Mouse (Mus musculus): Measurements from ENCODE around the gene Epha4. TPM values are rescaled to one million over a fixed set of nuclear protein-coding genes. Genes with fewer than 3 reads are reported as not detected.
A peak's percentile ranks its signal among the peaks of the same experiment; 100 is the strongest.

Gene Epha4
- total RNA-seq, 2 experiments from 2014 or later = 224 to 256 TPM

GRCm38 (mm10) chr1:77426956-77427355 lies 87.9 kb downstream of the Epha4 start:
- intact Hi-C loops (cut with DNase I) = no loop called here
- no peak for DNase-seq (ENCODE audit: low spot score in 2 of 2)

- no peak for DNase-seq (ENCODE audit: low spot score in 2 of 2)
- intact Hi-C loops (cut with DNase I) = no loop called here
These were observed 89.7 kb downstream of the Epha4 start for GRCm38 (mm10) chr1:77425171-77425570.

- no peak for DNase-seq (ENCODE audit: low spot score in 2 of 2)
- intact Hi-C loops (cut with DNase I) = no loop called here
These were observed 93.8 kb downstream of the Epha4 start for GRCm38 (mm10) chr1:77421081-77421480.

GRCm38 (mm10) chr1:77420348-77420747 lies 94.5 kb downstream of the Epha4 start:
- no peak for DNase-seq (ENCODE audit: low spot score in 2 of 2)
- intact Hi-C loops (cut with DNase I) = no loop called here

GRCm38 (mm10) chr1:77416872-77417271 lies 98.0 kb downstream of the Epha4 start:
- DNase-seq (ENCODE audit: low spot score in 2 of 2) = no peak
- intact Hi-C loops (cut with DNase I) = no loop called here

- intact Hi-C loops (cut with DNase I) = loop anchor here (5.0 kb wide), 1 partner anchor 99 kb away; no protein-coding TSS in a partner anchor
- DNase-seq (ENCODE audit: low spot score in 2 of 2) = no peak
These were observed 101.8 kb downstream of the Epha4 start for GRCm38 (mm10) chr1:77412871-77413669.

- peak in 1 of 2 experiments; percentile 19 for DNase-seq (ENCODE audit: low spot score in 2 of 2)
- intact Hi-C loops (cut with DNase I) = loop anchor here (5.0 kb wide), 1 partner anchor 100 kb away; no protein-coding TSS in a partner anchor
These were observed 102.6 kb downstream of the Epha4 start for GRCm38 (mm10) chr1:77412285-77412684.

GRCm38 (mm10) chr1:77411222-77411621 lies 103.7 kb downstream of the Epha4 start:
- intact Hi-C loops (cut with DNase I) = loop anchor here (5.0 kb wide), 1 partner anchor 101 kb away; no protein-coding TSS in a partner anchor
- DNase-seq (ENCODE audit: low spot score in 2 of 2) = no peak

GRCm38 (mm10) chr1:77410716-77411115 lies 104.2 kb downstream of the Epha4 start:
- DNase-seq (ENCODE audit: low spot score in 2 of 2) = no peak
- intact Hi-C loops (cut with DNase I) = loop anchor here (5.0 kb wide), 1 partner anchor 102 kb away; no protein-coding TSS in a partner anchor

GRCm38 (mm10) chr1:77410153-77410552 lies 104.7 kb downstream of the Epha4 start:
- intact Hi-C loops (cut with DNase I) = loop anchor here (5.0 kb wide), 1 partner anchor 102 kb away; no protein-coding TSS in a partner anchor
- no peak for DNase-seq (ENCODE audit: low spot score in 2 of 2)

GRCm38 (mm10) chr1:77409509-77409908 lies 105.4 kb downstream of the Epha4 start:
- intact Hi-C loops (cut with DNase I) = no loop called here
- no peak for DNase-seq (ENCODE audit: low spot score in 2 of 2)

- DNase-seq (ENCODE audit: low spot score in 2 of 2) = no peak
- intact Hi-C loops (cut with DNase I) = no loop called here
These were observed 107.5 kb downstream of the Epha4 start for GRCm38 (mm10) chr1:77407417-77407816.

- intact Hi-C loops (cut with DNase I) = no loop called here
- DNase-seq (ENCODE audit: low spot score in 2 of 2) = no peak
These were observed 108.3 kb downstream of the Epha4 start for GRCm38 (mm10) chr1:77406631-77407030.

GRCm38 (mm10) chr1:77404537-77404936 lies 110.4 kb downstream of the Epha4 start:
- intact Hi-C loops (cut with DNase I) = no loop called here
- no peak for DNase-seq (ENCODE audit: low spot score in 2 of 2)

- intact Hi-C loops (cut with DNase I) = no loop called here
- no peak for DNase-seq (ENCODE audit: low spot score in 2 of 2)
These were observed 111.9 kb downstream of the Epha4 start for GRCm38 (mm10) chr1:77402942-77403341.

GRCm38 (mm10) chr1:77401465-77401864 lies 113.4 kb downstream of the Epha4 start:
- no peak for DNase-seq (ENCODE audit: low spot score in 2 of 2)
- intact Hi-C loops (cut with DNase I) = no loop called here

- intact Hi-C loops (cut with DNase I) = no loop called here
- no peak for DNase-seq (ENCODE audit: low spot score in 2 of 2)
These were observed 123.3 kb downstream of the Epha4 start for GRCm38 (mm10) chr1:77391590-77391989.

GRCm38 (mm10) chr1:77389069-77389468 lies 125.8 kb downstream of the Epha4 start:
- DNase-seq (ENCODE audit: low spot score in 2 of 2) = no peak
- intact Hi-C loops (cut with DNase I) = no loop called here

- DNase-seq (ENCODE audit: low spot score in 2 of 2) = no peak
- intact Hi-C loops (cut with DNase I) = no loop called here
These were observed 126.3 kb downstream of the Epha4 start for GRCm38 (mm10) chr1:77388556-77388955.

GRCm38 (mm10) chr1:77385613-77386012 lies 129.3 kb downstream of the Epha4 start:
- no peak for DNase-seq (ENCODE audit: low spot score in 2 of 2)
- intact Hi-C loops (cut with DNase I) = no loop called here

GRCm38 (mm10) chr1:77383466-77383865 lies 131.4 kb downstream of the Epha4 start:
- intact Hi-C loops (cut with DNase I) = no loop called here

More at GRCm38 (mm10) chr1:77383466-77383865, 131.4 kb downstream of the Epha4 start:
- no peak for DNase-seq (ENCODE audit: low spot score in 2 of 2)

All from left cerebral cortex, postnatal 14 days (tissue).